Mouse (Mus musculus): ENCODE results near the gene 9530002B09Rik. TPM values are rescaled to one million over a fixed set of nuclear protein-coding genes. Genes with fewer than 3 reads are reported as not detected.

9530002B09Rik gene
- not detected for total RNA-seq (2023)

GRCm38 (mm10) chr4:122688975-122689374, at the start of gene 9530002B09Rik:
Gene 9530002B09Rik, plus strand, starts transcription at chr4:122689275.

Other genes starting within 250 kb of the 9530002B09Rik start
- 38.7 TPM for gene Ppt1, start 147.0 kb downstream of the 9530002B09Rik start, total RNA-seq (2023)
- gene Cap1, start 196.8 kb downstream of the 9530002B09Rik start, total RNA-seq (2023) = 369 TPM

Measured in CD8-positive naive resting alpha-beta T cell, adult 57 days (primary cell).